Mouse (Mus musculus): ENCODE measurements at regions not wholly inside any gene's neighbourhood (a gene's known extent, or its start where the extent isn't known, plus 50 kb on each side); places are given as distances from the start of the nearest gene placed in this dataset.

DNA sequence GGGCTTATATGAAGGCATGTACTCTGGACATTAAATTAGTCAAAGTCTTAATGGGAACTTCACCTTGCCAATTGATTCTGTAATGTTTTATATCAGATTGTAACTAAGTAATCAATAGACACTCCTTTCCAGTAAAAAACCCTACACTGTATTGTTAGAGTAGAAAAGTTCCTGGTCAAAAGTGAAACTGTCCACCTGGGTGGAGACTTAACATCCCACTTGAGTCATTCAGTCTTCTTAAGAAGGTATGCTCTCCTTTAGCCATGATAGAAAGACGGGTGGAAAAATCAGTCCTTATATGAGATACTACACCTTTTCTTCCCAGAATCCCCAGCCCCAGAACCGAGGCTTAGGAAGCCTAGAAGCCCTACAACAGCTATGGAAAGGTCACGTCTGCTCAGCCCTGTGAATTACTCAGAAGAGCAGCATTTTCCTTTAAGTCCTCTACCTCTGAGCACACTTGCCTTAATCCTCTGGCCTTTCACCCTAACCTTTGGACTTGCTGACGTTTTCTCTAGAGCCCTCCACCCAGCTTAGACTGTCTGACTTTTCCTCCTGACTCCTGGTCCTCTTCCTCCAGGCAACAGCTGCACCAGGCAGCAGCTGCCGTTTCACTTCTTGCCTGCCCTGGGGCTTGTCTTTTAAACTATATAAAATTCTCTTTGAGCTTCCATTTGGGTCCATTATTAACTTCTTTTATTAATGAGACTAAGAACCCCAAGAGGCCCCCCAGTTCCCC, 93.4 kb upstream of the Ankrd50 start:
- H3K4me2 ChIP-seq (replicated peaks; ENCODE audit: low read depth, low read length) = no peak overlapping the region
- 50% methylated on average over 5 of the region's 5 CpGs for WGBS
- H3K9ac ChIP-seq (ENCODE audit: low read depth, low read length) = no peak overlapping the region
- no peak for ATAC-seq (ENCODE audit: low FRiP score, low TSS enrichment)
- H3K4me1 ChIP-seq (ENCODE audit: control insufficient read depth, insufficient read depth, low read length) = no peaks in the 10 kb centered on the region
- no peak overlapping the region for H3K4me3 ChIP-seq (ENCODE audit: low read length)
- H3K36me3 ChIP-seq (ENCODE audit: control insufficient read depth, insufficient read depth, low read length) = no peaks in the 10 kb centered on the region
- H3K27ac ChIP-seq (ENCODE audit: low read depth, low read length) = no peak overlapping the region
- no peaks in the 10 kb centered on the region for H3K27me3 ChIP-seq (ENCODE audit: control insufficient read depth, insufficient read depth, low read length)
- no peaks in the 10 kb centered on the region for H3K9me3 ChIP-seq (ENCODE audit: control insufficient read depth, low read length)

DNA sequence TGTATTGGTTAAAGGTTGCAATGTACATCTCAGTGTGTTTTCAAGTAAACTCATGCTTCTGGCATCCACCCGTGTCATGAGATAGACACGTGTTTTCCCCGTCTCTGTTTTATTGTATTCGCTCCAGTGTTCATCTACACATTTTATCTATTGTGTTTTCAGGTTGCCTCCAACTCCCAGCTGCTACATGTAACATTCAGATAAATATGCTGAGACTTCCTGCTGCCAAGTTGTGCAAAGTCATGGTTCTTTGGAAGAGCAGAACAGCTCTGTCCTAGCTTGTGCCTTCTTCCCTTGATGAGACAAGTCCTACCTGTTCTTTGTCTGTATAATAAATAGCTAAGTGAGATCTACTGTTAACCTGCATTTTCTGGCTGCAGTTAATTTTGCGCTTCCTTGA, 89.0 kb upstream of the Ankrd50 start:
- no peak overlapping the region for H3K4me3 ChIP-seq (ENCODE audit: low read length)
- H3K9ac ChIP-seq (ENCODE audit: low read depth, low read length) = no peak overlapping the region
- H3K4me2 ChIP-seq (replicated peaks; ENCODE audit: low read depth, low read length) = no peak overlapping the region
- 0 out of 2 replicates have a peak, but pooled peaks cover 3% of the 10 kb centered on the region for H3K4me1 ChIP-seq (ENCODE audit: control insufficient read depth, insufficient read depth, low read length)
- no peaks in the 10 kb centered on the region for H3K27me3 ChIP-seq (ENCODE audit: control insufficient read depth, insufficient read depth, low read length)
- no peaks in the 10 kb centered on the region for H3K36me3 ChIP-seq (ENCODE audit: control insufficient read depth, insufficient read depth, low read length)
- 84% methylated on average over 5 of the region's 5 CpGs for WGBS
- no peaks in the 10 kb centered on the region for H3K9me3 ChIP-seq (ENCODE audit: control insufficient read depth, low read length)
- no peak overlapping the region for H3K27ac ChIP-seq (ENCODE audit: low read depth, low read length)
- no peak for ATAC-seq (ENCODE audit: low FRiP score, low TSS enrichment)

DNA sequence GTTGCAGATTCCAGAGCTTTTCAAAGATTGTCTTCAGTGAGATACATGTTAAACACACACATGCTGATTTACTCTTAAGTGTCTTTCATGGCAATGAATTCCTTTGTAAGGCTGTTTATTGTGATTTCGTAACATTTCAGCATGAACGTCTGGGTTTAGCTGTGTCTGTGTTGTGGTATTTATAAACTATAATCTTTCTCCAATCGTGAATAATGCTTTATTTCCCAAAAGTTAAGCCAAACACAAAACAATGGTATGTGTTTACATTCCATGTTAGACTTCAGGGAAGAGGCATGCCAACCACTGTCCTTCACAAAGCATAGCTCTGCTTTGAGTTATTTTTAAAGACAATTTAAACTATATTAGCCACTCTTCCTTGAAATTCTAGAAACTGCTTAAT, 87.5 kb upstream of the Ankrd50 start:
- H3K27me3 ChIP-seq (ENCODE audit: control insufficient read depth, insufficient read depth, low read length) = no peaks in the 10 kb centered on the region
- no peak overlapping the region for H3K4me3 ChIP-seq (ENCODE audit: low read length)
- no peaks in the 10 kb centered on the region for H3K9me3 ChIP-seq (ENCODE audit: control insufficient read depth, low read length)
- no peak overlapping the region for H3K4me2 ChIP-seq (replicated peaks; ENCODE audit: low read depth, low read length)
- H3K4me1 ChIP-seq (ENCODE audit: control insufficient read depth, insufficient read depth, low read length) = 0 out of 2 replicates have a peak, but pooled peaks cover 3% of the 10 kb centered on the region
- no peaks in the 10 kb centered on the region for H3K36me3 ChIP-seq (ENCODE audit: control insufficient read depth, insufficient read depth, low read length)
- 83% methylated on average over 3 of the region's 3 CpGs for WGBS
- ATAC-seq (ENCODE audit: low FRiP score, low TSS enrichment) = no peak
- H3K27ac ChIP-seq (ENCODE audit: low read depth, low read length) = no peak overlapping the region
- H3K9ac ChIP-seq (ENCODE audit: low read depth, low read length) = no peak overlapping the region

DNA sequence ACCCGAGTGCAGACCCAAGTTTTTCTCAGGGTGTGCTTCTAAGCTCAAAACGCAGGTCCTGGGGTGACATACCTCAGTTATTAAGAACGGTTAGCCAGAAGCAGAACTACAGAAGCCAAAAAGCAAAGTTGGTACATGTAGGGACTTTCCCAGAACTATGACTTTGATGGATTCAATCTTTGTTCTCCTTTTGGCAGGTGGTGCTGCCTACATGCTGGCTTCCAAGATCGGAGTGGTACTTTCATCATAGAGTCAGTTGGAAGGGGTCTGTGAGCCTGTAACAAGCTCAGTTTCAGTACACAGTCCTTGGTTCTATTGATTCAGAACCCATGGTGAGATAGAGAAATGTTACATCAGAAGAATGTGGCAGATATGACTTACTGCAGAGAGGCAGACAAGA, 86.6 kb upstream of the Ankrd50 start:
- H3K9ac ChIP-seq (ENCODE audit: low read depth, low read length) = no peak overlapping the region
- no peak for ATAC-seq (ENCODE audit: low FRiP score, low TSS enrichment)
- H3K27ac ChIP-seq (ENCODE audit: low read depth, low read length) = no peak overlapping the region
- 0 out of 2 replicates have a peak, but pooled peaks cover 3% of the 10 kb centered on the region for H3K4me1 ChIP-seq (ENCODE audit: control insufficient read depth, insufficient read depth, low read length)
- no peaks in the 10 kb centered on the region for H3K9me3 ChIP-seq (ENCODE audit: control insufficient read depth, low read length)
- WGBS = 87% methylated on average over 4 of the region's 4 CpGs
- H3K4me2 ChIP-seq (replicated peaks; ENCODE audit: low read depth, low read length) = no peak overlapping the region
- H3K4me3 ChIP-seq (ENCODE audit: low read length) = no peak overlapping the region
- H3K27me3 ChIP-seq (ENCODE audit: control insufficient read depth, insufficient read depth, low read length) = no peaks in the 10 kb centered on the region
- no peaks in the 10 kb centered on the region for H3K36me3 ChIP-seq (ENCODE audit: control insufficient read depth, insufficient read depth, low read length)

DNA sequence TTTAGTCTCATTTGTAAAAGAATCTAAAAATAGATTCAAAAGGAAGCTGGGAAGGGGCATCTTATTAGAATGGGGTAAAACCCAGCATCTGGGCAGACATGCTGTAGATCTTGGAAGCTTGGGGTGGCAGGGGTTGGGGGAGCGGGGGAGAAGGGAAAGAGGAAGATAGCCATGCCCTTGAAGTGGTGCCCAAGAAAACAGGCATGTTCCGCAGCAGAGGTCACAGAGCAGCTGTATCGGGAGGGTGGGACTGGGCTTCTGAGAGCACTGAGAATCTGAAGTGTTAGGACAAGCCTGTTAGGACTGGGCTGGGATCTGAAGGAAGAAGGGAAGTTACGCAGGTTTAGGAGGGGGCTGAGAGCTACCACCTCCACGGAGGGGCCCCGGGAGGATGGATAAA, 84.4 kb upstream of the Ankrd50 start:
- Histone ChIP-seq H3K4me2 (replicated peaks; ENCODE audit: low read depth, low read length) (no peak overlapping the region), H3K4me3 (ENCODE audit: low read length) (no peak overlapping the region), H3K4me1 (ENCODE audit: control insufficient read depth, insufficient read depth, low read length) (0 out of 2 replicates have a peak, but pooled peaks cover 3% of the 10 kb centered on the region), H3K27me3 (ENCODE audit: control insufficient read depth, insufficient read depth, low read length) (no peaks in the 10 kb centered on the region), H3K27ac (ENCODE audit: low read depth, low read length) (no peak overlapping the region), H3K9me3 (ENCODE audit: control insufficient read depth, low read length) (no peaks in the 10 kb centered on the region), H3K36me3 (ENCODE audit: control insufficient read depth, insufficient read depth, low read length) (no peaks in the 10 kb centered on the region), H3K9ac (ENCODE audit: low read depth, low read length) (no peak overlapping the region)
- WGBS = 50% methylated on average over 6 of the region's 6 CpGs
- ATAC-seq (ENCODE audit: low FRiP score, low TSS enrichment) = no peak

DNA sequence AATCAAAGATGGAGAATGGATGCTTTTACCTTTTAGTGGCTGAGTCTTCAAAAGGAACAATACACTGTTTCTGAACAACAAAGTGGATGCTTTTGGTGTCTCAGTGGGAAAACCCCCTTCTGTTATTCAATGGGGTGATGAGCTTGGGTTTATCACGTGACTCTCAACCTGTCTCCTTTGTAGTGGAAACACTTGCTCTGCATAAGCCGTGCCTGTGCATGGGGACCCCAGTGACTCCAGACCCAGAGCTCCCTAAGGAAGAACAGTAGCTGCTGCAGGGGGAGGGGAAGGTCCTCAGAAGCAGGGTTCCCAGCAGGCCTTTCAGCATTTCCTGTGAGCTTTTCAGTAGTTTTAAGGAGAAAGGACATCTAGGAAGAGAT, 83.9 kb upstream of the Ankrd50 start:
- H3K9ac ChIP-seq (ENCODE audit: low read depth, low read length) = no peak overlapping the region
- 28% methylated on average over 2 of the region's 2 CpGs for WGBS
- no peak overlapping the region for H3K4me2 ChIP-seq (replicated peaks; ENCODE audit: low read depth, low read length)
- H3K36me3 ChIP-seq (ENCODE audit: control insufficient read depth, insufficient read depth, low read length) = no peaks in the 10 kb centered on the region
- H3K27ac ChIP-seq (ENCODE audit: low read depth, low read length) = no peak overlapping the region
- H3K4me3 ChIP-seq (ENCODE audit: low read length) = no peak overlapping the region
- H3K9me3 ChIP-seq (ENCODE audit: control insufficient read depth, low read length) = no peaks in the 10 kb centered on the region
- ATAC-seq (ENCODE audit: low FRiP score, low TSS enrichment) = no peak
- no peaks in the 10 kb centered on the region for H3K27me3 ChIP-seq (ENCODE audit: control insufficient read depth, insufficient read depth, low read length)
- H3K4me1 ChIP-seq (ENCODE audit: control insufficient read depth, insufficient read depth, low read length) = 0 out of 2 replicates have a peak, but pooled peaks cover 3% of the 10 kb centered on the region

DNA sequence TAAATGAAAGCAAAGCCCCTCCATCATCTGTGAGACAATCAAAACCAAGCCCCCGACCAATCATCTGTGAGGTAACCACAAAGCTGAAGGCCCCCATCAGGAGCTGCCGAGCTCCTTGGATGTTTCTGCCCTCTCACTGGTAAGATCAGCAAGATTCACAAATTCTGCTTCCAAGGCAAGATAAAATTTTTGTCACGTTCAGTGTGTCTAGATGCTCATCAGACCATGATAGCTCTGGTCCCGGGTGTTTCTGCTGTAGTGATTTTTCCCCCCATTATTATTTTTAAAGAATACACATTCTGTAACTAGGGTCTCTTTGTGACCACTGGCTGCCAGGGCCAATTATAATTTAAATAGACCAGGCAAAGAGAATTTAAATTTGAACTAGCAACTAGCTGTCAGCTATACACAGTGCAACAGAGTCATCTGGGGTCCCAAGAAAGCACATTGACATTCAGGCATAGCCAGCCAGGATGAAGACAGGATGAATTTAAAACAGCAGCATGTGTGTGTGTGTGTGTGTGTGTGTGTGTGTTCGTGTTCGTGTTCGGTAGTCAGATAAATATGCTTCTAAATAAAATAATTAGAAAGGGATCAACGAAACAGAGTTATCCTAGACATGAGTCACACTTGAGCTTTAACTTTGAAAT, 83.4 kb upstream of the Ankrd50 start:
- Histone ChIP-seq H3K4me3 (ENCODE audit: low read length) (no peak overlapping the region), H3K4me2 (replicated peaks; ENCODE audit: low read depth, low read length) (no peak overlapping the region), H3K27ac (ENCODE audit: low read depth, low read length) (no peak overlapping the region), H3K36me3 (ENCODE audit: control insufficient read depth, insufficient read depth, low read length) (no peaks in the 10 kb centered on the region), H3K9ac (ENCODE audit: low read depth, low read length) (no peak overlapping the region), H3K4me1 (ENCODE audit: control insufficient read depth, insufficient read depth, low read length) (0 out of 2 replicates have a peak, but pooled peaks cover 3% of the 10 kb centered on the region), H3K27me3 (ENCODE audit: control insufficient read depth, insufficient read depth, low read length) (no peaks in the 10 kb centered on the region), H3K9me3 (ENCODE audit: control insufficient read depth, low read length) (no peaks in the 10 kb centered on the region)
- 74% methylated on average over 8 of the region's 8 CpGs for WGBS
- no peak for ATAC-seq (ENCODE audit: low FRiP score, low TSS enrichment)

DNA sequence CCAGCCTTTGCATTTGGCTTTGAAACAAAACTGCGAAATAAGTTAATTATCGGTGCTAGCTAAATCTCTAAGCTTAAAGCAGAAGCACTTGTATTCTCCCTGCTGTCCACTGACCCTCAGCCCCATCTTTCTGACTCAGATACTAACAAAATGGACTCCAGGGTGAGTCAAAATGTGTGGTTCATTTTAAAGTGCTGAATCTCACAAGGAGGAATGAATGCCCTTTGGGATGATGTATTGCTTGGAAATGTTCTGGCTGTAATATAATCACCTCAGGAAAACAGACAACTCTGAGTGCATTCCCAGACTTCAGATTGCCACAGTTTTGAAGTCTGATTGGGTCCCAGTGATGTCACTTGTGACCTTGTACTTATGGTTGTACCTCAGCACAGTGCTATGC, 81.9 kb upstream of the Ankrd50 start:
- Histone ChIP-seq H3K4me1 (ENCODE audit: control insufficient read depth, insufficient read depth, low read length) (0 out of 2 replicates have a peak, but pooled peaks cover 3% of the 10 kb centered on the region), H3K27ac (ENCODE audit: low read depth, low read length) (no peak overlapping the region), H3K4me3 (ENCODE audit: low read length) (no peak overlapping the region), H3K9ac (ENCODE audit: low read depth, low read length) (no peak overlapping the region), H3K36me3 (ENCODE audit: control insufficient read depth, insufficient read depth, low read length) (no peaks in the 10 kb centered on the region), H3K9me3 (ENCODE audit: control insufficient read depth, low read length) (no peaks in the 10 kb centered on the region), H3K27me3 (ENCODE audit: control insufficient read depth, insufficient read depth, low read length) (no peaks in the 10 kb centered on the region), H3K4me2 (replicated peaks; ENCODE audit: low read depth, low read length) (no peak overlapping the region)
- WGBS = 93% methylated on average over 2 of the region's 2 CpGs
- no peak for ATAC-seq (ENCODE audit: low FRiP score, low TSS enrichment)

DNA sequence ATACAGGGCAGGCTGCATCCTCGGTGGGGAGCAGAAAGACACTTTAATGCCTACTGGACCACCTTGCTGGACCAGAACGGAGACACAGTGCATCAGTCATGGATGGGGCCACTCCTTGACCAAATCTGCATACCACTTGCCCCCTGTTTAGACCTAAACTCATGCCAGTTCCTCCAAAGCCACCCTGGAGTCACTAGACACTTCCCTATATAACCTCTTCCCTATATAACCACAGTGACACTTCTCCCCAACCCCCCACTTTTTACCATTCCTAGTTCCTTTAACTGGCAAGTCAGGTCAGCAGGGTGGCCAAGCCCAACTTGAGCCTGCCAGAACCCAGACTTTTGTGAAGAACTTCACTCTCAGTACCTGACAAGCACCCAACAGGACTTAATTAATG, 80.2 kb upstream of the Ankrd50 start:
- no peak for ATAC-seq (ENCODE audit: low FRiP score, low TSS enrichment)
- WGBS = 33% methylated on average over 2 of the region's 2 CpGs
- H3K27ac ChIP-seq (ENCODE audit: low read depth, low read length) = no peak overlapping the region

More for the DNA sequence above, 80.2 kb upstream of the Ankrd50 start:
- Histone ChIP-seq H3K9ac (ENCODE audit: low read depth, low read length) (no peak overlapping the region), H3K4me3 (ENCODE audit: low read length) (no peak overlapping the region), H3K36me3 (ENCODE audit: control insufficient read depth, insufficient read depth, low read length) (no peaks in the 10 kb centered on the region), H3K4me2 (replicated peaks; ENCODE audit: low read depth, low read length) (no peak overlapping the region), H3K27me3 (ENCODE audit: control insufficient read depth, insufficient read depth, low read length) (no peaks in the 10 kb centered on the region), H3K4me1 (ENCODE audit: control insufficient read depth, insufficient read depth, low read length) (0 out of 2 replicates have a peak, but pooled peaks cover 3% of the 10 kb centered on the region), H3K9me3 (ENCODE audit: control insufficient read depth, low read length) (no peaks in the 10 kb centered on the region)

All from kidney, embryonic 14.5 days (tissue).